Mouse (Mus musculus): ENCODE results near the gene Krtcap2. TPM values are rescaled to one million over a fixed set of nuclear protein-coding genes. Genes with fewer than 3 reads are reported as not detected.
A peak's percentile ranks its signal among the peaks of the same experiment; 100 is the strongest.
"Not testable (repeated sequence)": the region's sequence is repeated elsewhere in the genome, so short reads cannot be mapped to it uniquely, and the experiment has no call there.

Gene Krtcap2
- polyA plus RNA-seq, 1 experiment: not detected

- Histone ChIP-seq H3K27ac (ENCODE audit: insufficient read depth, low read depth, low read length) (no peak overlapping the region), H3K4me3 (ENCODE audit: insufficient read depth, low read depth, low read length) (no peak overlapping the region), H3K4me1 (ENCODE audit: control insufficient read depth, insufficient read depth, low read length) (no peaks in the 10 kb centered on the region)
- 86% methylated on average over 6 of the region's 6 CpGs for WGBS
- TF ChIP-seq POLR2A (IDR thresholded peaks at IDR 0.05; ENCODE audit: insufficient read depth, low read depth, low read length) (no peak), CTCF (IDR thresholded peaks at IDR 0.05; ENCODE audit: insufficient read depth, low read depth, low read length) (no peak)
Measured at GRCm38 (mm10) chr3:89208736-89209135, 37.0 kb upstream of the Krtcap2 start.

DNA sequence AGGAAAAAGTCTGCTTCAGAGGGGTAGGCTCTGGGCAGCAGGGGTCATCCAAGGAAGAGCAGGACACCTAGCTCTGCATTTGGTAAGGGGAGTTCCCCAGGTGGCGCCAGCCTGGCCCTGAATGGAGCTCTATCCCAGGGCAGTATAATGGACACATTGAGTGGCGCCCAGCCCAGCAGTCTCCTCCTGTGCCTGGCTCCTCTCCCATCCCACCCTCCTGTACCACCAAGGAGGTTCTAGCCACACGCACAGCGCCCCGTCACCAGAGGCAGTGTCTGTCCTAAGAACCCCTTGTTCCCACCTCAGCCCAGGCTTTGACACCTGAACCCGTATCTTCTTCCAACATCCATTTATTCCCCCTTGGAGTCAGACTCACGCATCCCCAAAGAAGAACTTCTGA, 36.0 kb upstream of the Krtcap2 start:
- no peak overlapping the region for H3K27ac ChIP-seq (ENCODE audit: insufficient read depth, low read depth, low read length)
- no peak overlapping the region for H3K4me3 ChIP-seq (ENCODE audit: insufficient read depth, low read depth, low read length)
- TF ChIP-seq POLR2A (IDR thresholded peaks at IDR 0.05; ENCODE audit: insufficient read depth, low read depth, low read length): no peak
- TF ChIP-seq CTCF (IDR thresholded peaks at IDR 0.05; ENCODE audit: insufficient read depth, low read depth, low read length): no peak
- no peaks in the 10 kb centered on the region for H3K4me1 ChIP-seq (ENCODE audit: control insufficient read depth, insufficient read depth, low read length)
- 88% methylated on average over 7 of the region's 7 CpGs for WGBS

- H3K27ac ChIP-seq (ENCODE audit: insufficient read depth, low read depth, low read length): no peak overlapping the region
- peaks cover 2% of the 10 kb centered on the region for H3K4me1 ChIP-seq (ENCODE audit: control insufficient read depth, insufficient read depth, low read length)
- no peak overlapping the region for H3K4me3 ChIP-seq (ENCODE audit: insufficient read depth, low read depth, low read length)
- TF ChIP-seq CTCF (IDR thresholded peaks at IDR 0.05; ENCODE audit: insufficient read depth, low read depth, low read length) (no peak), POLR2A (IDR thresholded peaks at IDR 0.05; ENCODE audit: insufficient read depth, low read depth, low read length) (no peak)
- WGBS: 78% methylated on average over 13 of the region's 13 CpGs
Measured at GRCm38 (mm10) chr3:89210162-89210561, 35.6 kb upstream of the Krtcap2 start.

- TF ChIP-seq CTCF (IDR thresholded peaks at IDR 0.05; ENCODE audit: insufficient read depth, low read depth, low read length) (no peak), POLR2A (IDR thresholded peaks at IDR 0.05; ENCODE audit: insufficient read depth, low read depth, low read length) (no peak)
- 50% methylated on average over 7 of the region's 7 CpGs for WGBS
- H3K27ac ChIP-seq (ENCODE audit: insufficient read depth, low read depth, low read length): no peak overlapping the region
- no peak overlapping the region for H3K4me3 ChIP-seq (ENCODE audit: insufficient read depth, low read depth, low read length)
- peaks cover 8% of the 10 kb centered on the region for H3K4me1 ChIP-seq (ENCODE audit: control insufficient read depth, insufficient read depth, low read length)
Measured at GRCm38 (mm10) chr3:89210731-89211130, 35.0 kb upstream of the Krtcap2 start.

DNA sequence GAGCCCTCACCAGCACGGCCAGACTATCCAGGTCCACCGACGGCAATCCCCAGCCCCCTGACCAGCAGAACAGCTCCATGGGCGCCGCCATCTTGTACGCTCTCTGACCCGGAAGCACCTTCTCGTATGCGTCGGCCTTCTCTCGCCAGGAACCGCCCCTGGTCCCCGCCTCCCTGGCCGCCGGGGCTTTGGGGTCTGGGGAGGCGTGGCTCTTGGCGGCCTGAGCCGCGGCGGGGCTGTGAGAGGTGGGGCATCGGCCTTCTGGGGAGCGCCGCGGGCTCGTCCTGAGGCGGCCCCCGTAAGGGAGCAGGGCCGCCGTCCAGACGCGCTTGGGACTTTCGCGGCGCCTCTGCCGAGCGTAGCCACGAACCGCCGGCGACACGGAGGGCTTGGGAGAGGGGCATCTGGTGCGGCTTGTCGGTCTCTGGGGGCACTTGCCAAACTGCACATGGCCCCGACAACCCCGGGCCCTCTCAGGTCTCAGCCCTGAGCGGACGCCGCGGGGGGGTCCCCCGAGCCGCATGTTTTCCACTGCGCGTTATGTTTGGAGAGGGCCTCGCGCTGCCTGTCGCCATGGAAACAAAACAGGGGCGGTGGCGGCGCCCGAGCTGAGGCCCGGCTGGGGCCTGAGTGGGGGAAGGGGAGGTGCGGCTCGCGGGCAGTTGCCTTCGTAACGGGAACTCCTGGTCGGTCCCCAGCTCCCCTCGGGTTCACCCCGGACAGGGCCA, 31.8 kb upstream of the Krtcap2 start:
- WGBS: under 1% methylated on average over 69 of the region's 69 CpGs
- H3K27ac ChIP-seq (ENCODE audit: insufficient read depth, low read depth, low read length): peak overlapping the region; percentile 48
- TF ChIP-seq POLR2A (IDR thresholded peaks at IDR 0.05; ENCODE audit: insufficient read depth, low read depth, low read length) (peak; percentile 52), CTCF (IDR thresholded peaks at IDR 0.05; ENCODE audit: insufficient read depth, low read depth, low read length) (no peak)
- H3K4me3 ChIP-seq (ENCODE audit: insufficient read depth, low read depth, low read length): peak overlapping the region; percentile 76
- H3K4me1 ChIP-seq (ENCODE audit: control insufficient read depth, insufficient read depth, low read length): peaks cover 9% of the 10 kb centered on the region

DNA sequence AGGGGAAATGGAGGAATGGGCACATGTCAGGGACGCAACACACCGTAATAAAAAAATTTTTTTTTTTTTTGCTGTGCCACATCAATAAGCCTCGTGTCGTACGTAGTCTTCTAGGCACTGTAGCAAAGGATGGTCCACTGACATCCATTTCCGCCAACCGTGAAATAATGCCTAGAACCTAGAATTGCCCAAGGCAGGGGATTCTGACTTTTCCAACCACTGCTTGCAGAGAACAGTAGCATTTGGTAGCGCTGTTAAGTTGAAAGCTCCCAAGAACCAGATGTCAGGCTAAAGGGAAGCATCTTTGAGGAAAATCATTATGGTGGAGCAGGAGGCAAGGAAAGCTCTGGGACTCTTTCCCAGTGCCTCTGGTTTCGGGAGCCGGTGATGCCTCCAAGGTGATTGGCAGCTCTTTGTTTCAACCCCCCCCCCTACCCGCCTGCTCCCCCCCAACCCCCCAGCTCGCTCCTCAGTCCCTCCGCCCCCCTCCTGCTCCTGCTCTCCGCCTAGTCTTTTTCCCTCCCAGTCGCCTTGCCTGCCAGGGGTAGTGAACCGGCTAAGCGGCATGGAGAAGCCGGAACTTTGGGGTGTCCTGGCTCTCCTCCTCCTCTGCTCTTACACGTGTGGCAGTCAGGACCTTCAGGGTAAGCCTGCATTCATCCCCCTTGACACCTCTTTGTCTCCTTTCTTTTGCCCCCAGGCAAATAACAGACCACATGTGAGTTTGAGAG, 30.9 kb upstream of the Krtcap2 start, which contains the start of gene Thbs3:
Gene Thbs3 (plus strand): TSS at position 500 of the 731 bp plus-strand sequence.
- peak within 1 kb of the TSS; percentile 48 for H3K27ac ChIP-seq (ENCODE audit: insufficient read depth, low read depth, low read length)
- H3K4me3 ChIP-seq (ENCODE audit: insufficient read depth, low read depth, low read length): peak within 1 kb of the TSS; percentile 76
- WGBS: 1% methylated on average over 19 of the region's 19 CpGs
- peaks cover 9% of the 10 kb centered on the region for H3K4me1 ChIP-seq (ENCODE audit: control insufficient read depth, insufficient read depth, low read length)
- no peak for TF ChIP-seq CTCF (IDR thresholded peaks at IDR 0.05; ENCODE audit: insufficient read depth, low read depth, low read length)

- WGBS: 1% methylated on average over 6 of the region's 6 CpGs
- Histone ChIP-seq H3K4me3 (ENCODE audit: insufficient read depth, low read depth, low read length) (no peak overlapping the region), H3K27ac (ENCODE audit: insufficient read depth, low read depth, low read length) (no peak overlapping the region), H3K4me1 (ENCODE audit: control insufficient read depth, insufficient read depth, low read length) (peaks cover 9% of the 10 kb centered on the region)
- TF ChIP-seq CTCF (IDR thresholded peaks at IDR 0.05; ENCODE audit: insufficient read depth, low read depth, low read length) (peak; percentile 42; the same call in 1 of the 2 replicates), POLR2A (IDR thresholded peaks at IDR 0.05; ENCODE audit: insufficient read depth, low read depth, low read length) (no peak)
Measured at GRCm38 (mm10) chr3:89215853-89216252, 29.9 kb upstream of the Krtcap2 start.

GRCm38 (mm10) chr3:89216407-89216806, 29.4 kb upstream of the Krtcap2 start:
- not testable (repeated sequence) for H3K27ac ChIP-seq (ENCODE audit: insufficient read depth, low read depth, low read length)
- WGBS: 61% methylated on average over 7 of the region's 7 CpGs

GRCm38 (mm10) chr3:89218271-89218670, 27.5 kb upstream of the Krtcap2 start:
- no peak overlapping the region for H3K4me3 ChIP-seq (ENCODE audit: insufficient read depth, low read depth, low read length)
- peaks cover 14% of the 10 kb centered on the region for H3K4me1 ChIP-seq (ENCODE audit: control insufficient read depth, insufficient read depth, low read length)
- no peak for TF ChIP-seq POLR2A (IDR thresholded peaks at IDR 0.05; ENCODE audit: insufficient read depth, low read depth, low read length)
- no peak for TF ChIP-seq CTCF (IDR thresholded peaks at IDR 0.05; ENCODE audit: insufficient read depth, low read depth, low read length)
- 51% methylated on average over 1 of the region's 1 CpGs for WGBS
- no peak overlapping the region for H3K27ac ChIP-seq (ENCODE audit: insufficient read depth, low read depth, low read length)

More at GRCm38 (mm10) chr3:89216407-89216806, 29.4 kb upstream of the Krtcap2 start:
- H3K4me3 ChIP-seq (ENCODE audit: insufficient read depth, low read depth, low read length); H3K4me1 ChIP-seq (ENCODE audit: control insufficient read depth, insufficient read depth, low read length): not testable (repeated sequence)
